Mouse (Mus musculus): ENCODE results near the gene Top2b. TPM values are rescaled to one million over a fixed set of nuclear protein-coding genes. Genes with fewer than 3 reads are reported as not detected.

The Top2b gene
- 173 and 199 TPM in 2 replicates for polyA plus RNA-seq (2016; fragmentation: Nextera tagmentation; extraction: Ambion mirVana)

GRCm38 (mm10) chr14:16364878-16365337, at the start of gene Top2b:
Gene Top2b (plus strand): TSS chr14:16365179.
- H3K36me3 ChIP-seq = no peaks in the 10 kb centered on the region

GRCm38 (mm10) chr14:16316715-16317114, 48.3 kb upstream of the Top2b start:
- H3K4me3 ChIP-seq = no peak overlapping the region
- H3K27me3 ChIP-seq = no peaks in the 10 kb centered on the region
- H3K36me3 ChIP-seq = no peaks in the 10 kb centered on the region
- H3K4me2 ChIP-seq (replicated peaks) = no peak overlapping the region
- H3K9me3 ChIP-seq = no peaks in the 10 kb centered on the region
- no peaks in the 10 kb centered on the region for H3K4me1 ChIP-seq
- WGBS = 83% methylated on average over 1 of the region's 1 CpGs
- no peak overlapping the region for H3K9ac ChIP-seq (replicated peaks)
- ATAC-seq (ENCODE audit: low FRiP score, low read depth) = no peak
- no peak overlapping the region for H3K27ac ChIP-seq (replicated peaks)

More at GRCm38 (mm10) chr14:16364878-16365337, at the start of gene Top2b:
- peak; percentile 99 for ATAC-seq (ENCODE audit: low FRiP score, low read depth)
- H3K9me3 ChIP-seq = no peaks in the 10 kb centered on the region
- peak within 1 kb of the TSS; percentile 99 for H3K27ac ChIP-seq (replicated peaks)
- H3K4me1 ChIP-seq = peaks cover 19% of the 10 kb centered on the region
- no peaks in the 10 kb centered on the region for H3K27me3 ChIP-seq
- peak within 1 kb of the TSS; percentile 77 for H3K4me2 ChIP-seq (replicated peaks)
- peak within 1 kb of the TSS; percentile 97 for H3K4me3 ChIP-seq
- under 1% methylated on average over 26 of the region's 32 CpGs for WGBS
- H3K9ac ChIP-seq (replicated peaks) = peak within 1 kb of the TSS; percentile 98

DNA sequence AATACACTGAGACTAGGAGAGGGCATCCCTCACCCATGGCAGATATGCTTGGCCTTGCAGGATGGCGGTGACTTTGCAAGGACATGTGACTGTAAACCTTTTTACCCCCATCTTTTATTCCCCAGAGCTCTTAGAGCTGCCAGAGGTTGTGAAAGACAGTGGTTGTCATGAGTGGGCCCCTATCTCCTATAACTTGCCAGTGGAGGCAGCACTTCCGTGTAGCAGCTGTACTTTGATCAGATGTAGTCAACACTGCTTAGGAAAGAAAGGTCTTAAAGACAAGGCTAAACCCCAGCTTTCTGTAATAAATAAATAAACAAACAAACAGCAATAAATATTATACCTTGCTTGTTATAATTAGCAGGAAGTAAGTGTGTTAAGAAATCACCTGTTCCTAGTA, 45.2 kb upstream of the Top2b start:
- Histone ChIP-seq H3K4me1 (no peaks in the 10 kb centered on the region), H3K36me3 (no peaks in the 10 kb centered on the region), H3K9me3 (no peaks in the 10 kb centered on the region), H3K4me2 (replicated peaks) (no peak overlapping the region), H3K4me3 (no peak overlapping the region), H3K9ac (replicated peaks) (no peak overlapping the region), H3K27ac (replicated peaks) (no peak overlapping the region), H3K27me3 (no peaks in the 10 kb centered on the region)
- no peak for ATAC-seq (ENCODE audit: low FRiP score, low read depth)
- WGBS = 80% methylated on average over 2 of the region's 2 CpGs

DNA sequence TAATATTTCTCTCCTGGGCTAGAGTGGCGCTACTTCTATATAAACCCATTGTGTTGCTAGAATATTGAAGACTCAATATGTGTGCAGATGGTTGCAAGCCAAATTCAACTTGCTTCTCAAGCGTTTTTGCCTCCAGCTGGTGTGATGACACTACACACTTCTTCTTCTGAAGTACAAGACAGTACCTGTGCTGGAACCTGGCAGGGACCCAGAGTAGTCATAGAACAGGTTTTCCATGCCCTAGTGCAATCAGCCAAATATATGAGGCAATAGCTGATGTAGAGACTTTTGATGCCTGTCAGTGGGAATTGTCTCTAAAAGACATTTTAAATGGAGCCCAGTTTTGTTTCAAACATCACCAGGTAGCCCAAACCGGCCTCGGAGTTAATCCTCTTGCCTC, 40.6 kb upstream of the Top2b start:
- no peak for ATAC-seq (ENCODE audit: low FRiP score, low read depth)
- no peak overlapping the region for H3K9ac ChIP-seq (replicated peaks)
- no peak overlapping the region for H3K27ac ChIP-seq (replicated peaks)
- no peak overlapping the region for H3K4me3 ChIP-seq
- peaks cover 10% of the 10 kb centered on the region for H3K4me1 ChIP-seq
- no peak overlapping the region for H3K4me2 ChIP-seq (replicated peaks)
- WGBS = 86% methylated on average over 4 of the region's 4 CpGs
- no peaks in the 10 kb centered on the region for H3K9me3 ChIP-seq
- H3K27me3 ChIP-seq = no peaks in the 10 kb centered on the region
- no peaks in the 10 kb centered on the region for H3K36me3 ChIP-seq

GRCm38 (mm10) chr14:16325208-16325607, 39.8 kb upstream of the Top2b start:
- no peaks in the 10 kb centered on the region for H3K9me3 ChIP-seq
- H3K4me3 ChIP-seq = no peak overlapping the region
- H3K27ac ChIP-seq (replicated peaks) = no peak overlapping the region
- H3K36me3 ChIP-seq = no peaks in the 10 kb centered on the region
- no peak overlapping the region for H3K4me2 ChIP-seq (replicated peaks)
- H3K27me3 ChIP-seq = no peaks in the 10 kb centered on the region
- ATAC-seq (ENCODE audit: low FRiP score, low read depth) = no peak
- H3K4me1 ChIP-seq = peaks cover 10% of the 10 kb centered on the region
- no peak overlapping the region for H3K9ac ChIP-seq (replicated peaks)
- 50% methylated on average over 1 of the region's 1 CpGs for WGBS

DNA sequence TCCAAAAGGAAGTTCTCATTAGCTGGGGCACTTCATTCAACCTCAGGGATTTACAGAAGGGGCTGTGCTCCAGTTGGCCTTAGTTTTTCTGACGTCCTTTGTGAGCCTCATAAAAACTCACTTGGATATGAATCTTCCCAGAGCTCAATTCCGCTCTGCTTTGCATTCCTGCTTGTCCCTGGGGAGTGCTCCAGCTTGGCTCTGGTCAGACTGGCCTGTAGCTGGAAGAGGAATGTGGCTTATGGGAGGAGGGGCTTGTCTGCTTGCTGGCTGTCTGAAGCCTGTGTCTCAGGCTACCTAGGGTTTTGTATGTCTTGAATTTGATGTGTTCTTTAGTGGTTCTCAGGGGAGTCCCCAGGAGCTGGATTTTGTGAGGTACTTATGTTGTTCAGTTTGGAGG, 36.4 kb upstream of the Top2b start:
- 9% methylated on average over 2 of the region's 2 CpGs for WGBS
- Histone ChIP-seq H3K27me3 (no peaks in the 10 kb centered on the region), H3K4me2 (replicated peaks) (no peak overlapping the region), H3K9me3 (no peaks in the 10 kb centered on the region), H3K9ac (replicated peaks) (no peak overlapping the region), H3K27ac (replicated peaks) (0 out of 2 replicates have a peak overlapping the region, but pooled peaks have one; percentile 40), H3K36me3 (no peaks in the 10 kb centered on the region), H3K4me3 (no peak overlapping the region), H3K4me1 (peaks cover 10% of the 10 kb centered on the region)
- peak; percentile 78 for ATAC-seq (ENCODE audit: low FRiP score, low read depth)

- H3K9ac ChIP-seq (replicated peaks) = no peak overlapping the region
- WGBS = 13% methylated on average over 5 of the region's 5 CpGs
- peak; percentile 64 for ATAC-seq (ENCODE audit: low FRiP score, low read depth)
Observed at GRCm38 (mm10) chr14:16328959-16329480, 36.0 kb upstream of the Top2b start.

GRCm38 (mm10) chr14:16329756-16330155, 35.2 kb upstream of the Top2b start:
- Histone ChIP-seq H3K4me3 (no peak overlapping the region), H3K4me1 (peaks cover 10% of the 10 kb centered on the region), H3K4me2 (replicated peaks) (no peak overlapping the region), H3K36me3 (no peaks in the 10 kb centered on the region), H3K9ac (replicated peaks) (no peak overlapping the region), H3K9me3 (no peaks in the 10 kb centered on the region), H3K27ac (replicated peaks) (no peak overlapping the region), H3K27me3 (no peaks in the 10 kb centered on the region)
- WGBS = 82% methylated on average over 3 of the region's 3 CpGs
- ATAC-seq (ENCODE audit: low FRiP score, low read depth) = no peak

More at GRCm38 (mm10) chr14:16328959-16329480, 36.0 kb upstream of the Top2b start:
- peaks cover 10% of the 10 kb centered on the region for H3K4me1 ChIP-seq
- H3K27ac ChIP-seq (replicated peaks) = 0 out of 2 replicates have a peak overlapping the region, but pooled peaks have one; percentile 40
- no peaks in the 10 kb centered on the region for H3K36me3 ChIP-seq
- no peak overlapping the region for H3K4me2 ChIP-seq (replicated peaks)
- no peaks in the 10 kb centered on the region for H3K9me3 ChIP-seq
- no peak overlapping the region for H3K4me3 ChIP-seq
- H3K27me3 ChIP-seq = no peaks in the 10 kb centered on the region

- no peaks in the 10 kb centered on the region for H3K36me3 ChIP-seq
- ATAC-seq (ENCODE audit: low FRiP score, low read depth) = no peak
- 90% methylated on average over 3 of the region's 3 CpGs for WGBS
Observed at GRCm38 (mm10) chr14:16334260-16334659, 30.7 kb upstream of the Top2b start.

DNA sequence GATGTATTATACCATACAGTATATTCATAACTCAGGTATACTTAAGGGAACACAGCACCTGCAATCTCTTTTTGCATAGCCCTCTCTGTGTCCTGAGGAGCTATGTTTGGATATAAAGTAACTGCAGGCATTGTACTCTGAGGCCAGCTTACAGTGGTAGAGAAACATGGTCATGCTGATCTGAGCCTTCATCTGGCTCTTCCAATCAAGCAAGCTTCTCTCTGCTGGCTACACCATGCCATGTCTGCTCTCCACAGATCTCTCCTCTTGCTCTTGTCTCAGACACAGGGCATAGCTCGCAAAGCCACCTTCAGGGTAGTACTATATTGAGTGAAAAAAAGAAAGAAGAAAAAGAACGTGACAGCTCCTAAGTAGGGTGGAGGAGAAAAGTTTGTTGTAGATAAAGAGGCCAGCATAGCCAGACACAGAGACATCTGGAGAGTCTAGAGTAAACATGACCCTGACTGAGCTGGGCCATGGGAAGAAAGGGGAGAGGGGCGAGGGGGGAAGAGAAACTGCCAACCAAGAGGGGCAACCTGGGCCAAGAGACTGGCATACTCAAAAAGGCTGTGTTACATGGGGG, 29.1 kb upstream of the Top2b start:
- 64% methylated on average over 3 of the region's 3 CpGs for WGBS
- H3K9me3 ChIP-seq = no peaks in the 10 kb centered on the region

More at GRCm38 (mm10) chr14:16334260-16334659, 30.7 kb upstream of the Top2b start:
- Histone ChIP-seq H3K4me1 (peaks cover under 1% of the 10 kb centered on the region; the same call in 1 of the 2 replicates), H3K9me3 (no peaks in the 10 kb centered on the region), H3K4me3 (no peak overlapping the region), H3K27ac (replicated peaks) (no peak overlapping the region), H3K9ac (replicated peaks) (no peak overlapping the region), H3K27me3 (no peaks in the 10 kb centered on the region), H3K4me2 (replicated peaks) (no peak overlapping the region)

DNA sequence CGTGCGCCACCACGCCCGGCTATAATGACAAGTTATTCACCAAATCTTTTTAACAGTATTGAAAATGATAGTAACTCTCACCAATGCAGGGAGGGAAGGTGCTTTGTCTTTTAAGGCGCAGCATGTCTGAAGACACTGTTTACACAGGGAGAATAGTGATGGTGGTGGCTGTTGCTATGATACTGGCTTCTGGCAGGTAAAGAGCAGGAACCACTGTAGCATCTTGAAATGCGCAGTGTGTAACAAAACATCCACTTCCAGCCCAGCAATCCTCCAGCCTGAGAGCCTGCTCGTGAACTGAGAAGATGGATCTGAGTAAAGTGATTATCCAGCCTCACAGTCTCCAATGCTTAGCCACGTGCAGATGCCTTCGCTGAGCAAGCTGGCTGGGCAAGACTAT, 17.5 kb upstream of the Top2b start:
- ATAC-seq (ENCODE audit: low FRiP score, low read depth) = no peak
- Histone ChIP-seq H3K4me3 (no peak overlapping the region), H3K4me2 (replicated peaks) (no peak overlapping the region), H3K36me3 (no peaks in the 10 kb centered on the region), H3K27me3 (no peaks in the 10 kb centered on the region), H3K27ac (replicated peaks) (no peak overlapping the region), H3K9me3 (no peaks in the 10 kb centered on the region), H3K4me1 (no peaks in the 10 kb centered on the region), H3K9ac (replicated peaks) (no peak overlapping the region)
- 71% methylated on average over 9 of the region's 9 CpGs for WGBS

More for the DNA sequence above, 29.1 kb upstream of the Top2b start:
- Histone ChIP-seq H3K27me3 (no peaks in the 10 kb centered on the region), H3K4me1 (no peaks in the 10 kb centered on the region), H3K9ac (replicated peaks) (no peak overlapping the region), H3K27ac (replicated peaks) (no peak overlapping the region), H3K36me3 (no peaks in the 10 kb centered on the region), H3K4me3 (no peak overlapping the region), H3K4me2 (replicated peaks) (no peak overlapping the region)
- ATAC-seq (ENCODE audit: low FRiP score, low read depth) = no peak

DNA sequence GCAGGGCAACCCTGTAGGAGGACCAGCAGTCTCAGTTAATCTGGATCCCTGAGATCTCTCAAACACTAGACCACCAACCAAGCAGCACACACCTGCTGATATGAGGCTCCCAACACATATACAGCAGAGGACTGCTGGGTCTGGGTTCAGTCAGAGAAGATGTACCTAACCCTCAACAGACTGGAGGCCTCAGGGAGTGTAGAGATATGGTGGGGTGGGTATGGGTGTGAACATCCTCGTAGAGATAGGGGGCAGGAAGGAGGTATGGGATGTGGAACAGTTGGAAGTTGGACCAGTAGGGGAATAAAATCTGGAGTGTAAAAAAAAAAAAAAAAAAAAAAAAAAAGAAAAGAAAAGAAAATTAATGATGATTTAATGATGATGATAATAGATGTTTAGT, 5.3 kb upstream of the Top2b start:
- no peak overlapping the region for H3K4me3 ChIP-seq
- H3K27ac ChIP-seq (replicated peaks) = no peak overlapping the region
- H3K9ac ChIP-seq (replicated peaks) = no peak overlapping the region
- WGBS = 79% methylated on average over 1 of the region's 1 CpGs
- no peak overlapping the region for H3K4me2 ChIP-seq (replicated peaks)
- H3K36me3 ChIP-seq = no peaks in the 10 kb centered on the region
- no peaks in the 10 kb centered on the region for H3K9me3 ChIP-seq
- ATAC-seq (ENCODE audit: low FRiP score, low read depth) = no peak
- no peaks in the 10 kb centered on the region for H3K27me3 ChIP-seq
- peaks cover 6% of the 10 kb centered on the region for H3K4me1 ChIP-seq

All from midbrain, embryonic 12.5 days (tissue).